Mouse (Mus musculus): Measurements from ENCODE around the gene Gm8914. TPM values are rescaled to one million over a fixed set of nuclear protein-coding genes. Genes with fewer than 3 reads are reported as not detected.

Gene Gm8914
- not detected for polyA plus RNA-seq (2015; fragmentation: Illumina TruSeq; extraction: RNeasy Lipid Tissue Mini Kit (QIAGEN cat#74804); ENCODE audit: insufficient read depth, low read depth, low replicate concordance)

GRCm38 (mm10) chrX:91479826-91480225 is at the start of gene Gm8914:
Gm8914 (plus strand) TSS chrX:91480126.

Other genes starting within 250 kb of the Gm8914 start
- not detected for gene Mageb2, start 148.4 kb upstream of the Gm8914 start, polyA plus RNA-seq (2015; fragmentation: Illumina TruSeq; extraction: RNeasy Lipid Tissue Mini Kit (QIAGEN cat#74804); ENCODE audit: insufficient read depth, low read depth, low replicate concordance)
- not detected for gene Gm5072, start 87.6 kb upstream of the Gm8914 start, polyA plus RNA-seq (2015; fragmentation: Illumina TruSeq; extraction: RNeasy Lipid Tissue Mini Kit (QIAGEN cat#74804); ENCODE audit: insufficient read depth, low read depth, low replicate concordance)
- not detected for gene 1700084M14Rik, start 95.8 kb downstream of the Gm8914 start, polyA plus RNA-seq (2015; fragmentation: Illumina TruSeq; extraction: RNeasy Lipid Tissue Mini Kit (QIAGEN cat#74804); ENCODE audit: insufficient read depth, low read depth, low replicate concordance)
- not detected for gene Gm14781, start 152.1 kb downstream of the Gm8914 start, polyA plus RNA-seq (2015; fragmentation: Illumina TruSeq; extraction: RNeasy Lipid Tissue Mini Kit (QIAGEN cat#74804); ENCODE audit: insufficient read depth, low read depth, low replicate concordance)